Mouse (Mus musculus) intestine, postnatal 0 days (tissue): ENCODE measurements around the gene Xrcc3. TPM values are rescaled to one million over a fixed set of nuclear protein-coding genes. Genes with fewer than 3 reads are reported as not detected.

ENCODE experiments used
- ATAC-seq: fragments of 200-750 bp; cut with Nextera tagmentation; 2 replicates; pipeline ENCODE4 v1.8.0; 2017; ENCODE audit warnings: mild to moderate bottlenecking, moderate TSS enrichment, moderate library complexity
- H3K27ac ChIP-seq: fragments of 300-500 bp; sonication (generic); 2 replicates; pipeline ENCODE4 v1.5.1; 2014; ENCODE audit warnings: mild to moderate bottlenecking, low read depth, low read length, moderate library complexity
- H3K27me3 ChIP-seq: fragments of 300-500 bp; sonication (generic); replicated peaks from 2 replicates; pipeline ENCODE4 v1.6.1; 2014; ENCODE audit warnings: low read length, mixed read lengths; ENCODE audit not compliant: control insufficient read depth, insufficient read depth
- H3K36me3 ChIP-seq: fragments of 300-500 bp; sonication (generic); 2 replicates; pipeline ENCODE4 v1.6.1; 2014; ENCODE audit warnings: mild to moderate bottlenecking, moderate library complexity; ENCODE audit not compliant: control insufficient read depth, insufficient read depth
- H3K4me1 ChIP-seq: fragments of 300-500 bp; sonication (generic); replicated peaks from 2 replicates; pipeline ENCODE4 v1.6.1; 2014; ENCODE audit warnings: antibody characterized with exemption, low read length, mixed read lengths; ENCODE audit not compliant: control insufficient read depth, insufficient read depth
- H3K4me2 ChIP-seq: fragments of 300-500 bp; sonication (generic); replicated peaks from 2 replicates; pipeline ENCODE4 v1.6.1; 2014; ENCODE audit warnings: low read depth, mild to moderate bottlenecking, moderate library complexity
- H3K4me3 ChIP-seq: fragments of 300-500 bp; sonication (generic); 2 replicates; pipeline ENCODE4 v1.5.1; 2014; ENCODE audit warnings: low read depth, low read length
- H3K9ac ChIP-seq: fragments of 300-500 bp; sonication (generic); 2 replicates; pipeline ENCODE4 v1.6.1; 2014; ENCODE audit warnings: mild to moderate bottlenecking, low read depth, low read length
- H3K9me3 ChIP-seq: fragments of 300-500 bp; sonication (generic); 2 replicates; pipeline ENCODE4 v1.6.1; 2016; ENCODE audit warnings: mixed run types; ENCODE audit not compliant: control insufficient read depth
- CTCF ChIP-seq: sonication (generic); IDR thresholded peaks from 2 replicates; pipeline ENCODE4 v1.5.1; 2016; ENCODE audit warnings: low read depth, mild to moderate bottlenecking, control low read depth, antibody characterized with exemption, moderate library complexity
- WGBS: fragments of 180-500 bp; shearing (Covaris S2); extraction: QIAGEN DNeasy Blood & Tissue Kit; methylation state at CpG from one replicate; pipeline ENCODE4 v1.1.7; 2014; 5-methylcytosine and 5-hydroxymethylcytosine counted together
- polyA plus RNA-seq: library from polyadenylated mRNA; unstranded; fragments of >200 nt; fragmentation: Nextera tagmentation; extraction: Ambion mirVana; gene quantifications from 2 replicates; pipeline ENCODE4 v1.2.1, GENCODE M21; 2015

Xrcc3 gene
- polyA plus RNA-seq, 1 experiment from 2014 or later, result 6.1 TPM

- no peaks in the 10 kb centered on the region for H3K27me3 ChIP-seq
- peak within 1 kb of the TSS; percentile 85 for H3K9ac ChIP-seq
- H3K9me3 ChIP-seq, result no peaks in the 10 kb centered on the region
- peak within 1 kb of the TSS; percentile 79 for H3K4me3 ChIP-seq
- no peak for TF ChIP-seq CTCF
- WGBS, result under 1% methylated on average over 67 of the region's 85 CpGs
- peak within 1 kb of the TSS; percentile 100 for H3K4me2 ChIP-seq
- peak within 1 kb of the TSS; percentile 84 for H3K27ac ChIP-seq
- ATAC-seq, result peak; percentile 72
- 0 out of 2 replicates have a peak, but pooled peaks cover 12% of the 10 kb centered on the region for H3K36me3 ChIP-seq
- H3K4me1 ChIP-seq, result peaks cover 4% of the 10 kb centered on the region; the same call in 1 of the 2 replicates
Observed at GRCm38 (mm10) chr12:111758381-111759175, 55.1 kb downstream of the Xrcc3 start, which contains the start of gene Klc1. Gene Klc1, plus strand, starts transcription at chr12:111758849.

DNA sequence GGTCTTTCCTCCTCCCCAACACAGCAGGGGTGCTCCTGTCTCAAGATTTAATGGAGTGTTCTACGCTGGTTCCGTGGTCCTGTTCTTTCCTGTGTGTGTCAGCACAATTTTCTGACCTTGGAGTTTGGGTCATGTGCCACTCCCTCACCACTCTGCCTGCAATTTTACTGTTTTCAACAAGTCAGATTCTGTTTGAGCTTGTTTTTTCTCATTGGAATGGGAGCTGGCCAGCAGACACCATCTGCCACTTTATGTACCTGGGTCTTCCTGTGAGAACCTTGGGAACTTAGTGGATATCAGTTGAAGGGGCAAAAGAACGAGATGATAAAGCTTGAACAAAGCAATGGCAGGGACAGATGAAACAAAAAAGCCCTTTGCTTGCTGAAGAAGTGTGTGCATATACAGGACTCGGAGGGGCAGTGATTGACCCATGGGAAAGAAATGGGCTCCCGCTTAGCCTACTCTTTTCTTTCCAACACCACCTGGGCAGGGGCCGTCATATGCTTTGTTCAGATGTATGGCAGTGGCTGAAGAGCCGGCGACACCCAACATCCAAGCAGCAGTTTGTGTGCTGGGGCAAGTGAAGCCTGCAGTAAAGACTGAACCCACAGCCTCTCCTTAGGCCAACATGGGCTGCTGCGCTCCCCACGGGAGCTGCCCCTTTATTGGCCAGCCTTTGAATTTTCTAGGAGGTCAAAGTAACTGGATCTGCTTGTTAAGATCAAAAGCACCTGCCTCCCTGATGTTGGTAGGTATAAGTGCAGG lies 55.9 kb downstream of the Xrcc3 start:
- peak overlapping the region; percentile 79 for H3K4me3 ChIP-seq
- TF ChIP-seq CTCF, result no peak
- H3K36me3 ChIP-seq, result 0 out of 2 replicates have a peak, but pooled peaks cover 4% of the 10 kb centered on the region
- no peaks in the 10 kb centered on the region for H3K9me3 ChIP-seq
- ATAC-seq, result peak; percentile 28
- peaks cover 4% of the 10 kb centered on the region; the same call in 1 of the 2 replicates for H3K4me1 ChIP-seq
- peak overlapping the region; percentile 84; the same call in 1 of the 2 replicates for H3K27ac ChIP-seq
- peak overlapping the region; percentile 100 for H3K4me2 ChIP-seq
- H3K27me3 ChIP-seq, result no peaks in the 10 kb centered on the region
- WGBS, result 36% methylated on average over 10 of the region's 10 CpGs
- H3K9ac ChIP-seq, result peak overlapping the region; percentile 85

- Histone ChIP-seq H3K4me1 (peaks cover 4% of the 10 kb centered on the region; the same call in 1 of the 2 replicates), H3K9ac (no peak overlapping the region), H3K36me3 (no peaks in the 10 kb centered on the region), H3K27ac (no peak overlapping the region), H3K4me3 (no peak overlapping the region), H3K4me2 (no peak overlapping the region), H3K9me3 (no peaks in the 10 kb centered on the region), H3K27me3 (no peaks in the 10 kb centered on the region)
- WGBS, result 25% methylated on average over 5 of the region's 5 CpGs
- no peak for TF ChIP-seq CTCF
- no peak for ATAC-seq
Observed at GRCm38 (mm10) chr12:111756698-111757082, 57.0 kb downstream of the Xrcc3 start.

DNA sequence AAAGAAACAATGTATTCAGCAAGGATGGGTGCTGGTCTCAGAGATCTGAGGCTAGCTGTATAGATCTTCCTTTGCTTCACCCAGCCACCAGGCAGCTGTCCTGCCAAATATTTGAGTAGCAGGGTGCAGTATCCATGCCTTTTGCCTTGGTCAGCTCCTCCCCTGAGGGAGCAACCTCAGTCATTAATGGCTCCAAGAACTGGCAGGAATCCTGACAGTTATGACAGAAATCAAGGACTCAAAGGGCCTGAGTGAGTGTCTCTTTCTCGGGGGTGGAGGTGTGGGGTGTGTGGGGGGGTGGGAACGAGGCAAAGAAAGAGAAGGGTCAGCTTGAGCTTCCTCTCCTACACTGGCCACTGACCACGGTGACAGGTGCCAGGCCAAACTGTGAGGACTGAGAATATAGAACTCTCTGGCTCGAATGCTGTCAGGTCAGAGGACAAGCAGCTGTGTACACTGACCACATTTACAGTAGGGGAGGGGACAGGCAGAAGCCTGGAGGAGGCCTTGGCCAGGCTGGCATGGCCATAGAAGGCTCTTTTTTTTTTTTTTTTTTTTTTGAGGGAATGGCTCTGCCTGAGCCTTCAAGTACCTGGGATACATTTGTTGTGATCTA lies 57.5 kb downstream of the Xrcc3 start:
- TF ChIP-seq CTCF, result no peak
- Histone ChIP-seq H3K9ac (no peak overlapping the region), H3K4me1 (peaks cover 4% of the 10 kb centered on the region; the same call in 1 of the 2 replicates), H3K4me2 (no peak overlapping the region), H3K27ac (no peak overlapping the region), H3K4me3 (no peak overlapping the region), H3K27me3 (no peaks in the 10 kb centered on the region), H3K9me3 (no peaks in the 10 kb centered on the region), H3K36me3 (no peaks in the 10 kb centered on the region)
- ATAC-seq, result no peak
- 46% methylated on average over 4 of the region's 4 CpGs for WGBS

DNA sequence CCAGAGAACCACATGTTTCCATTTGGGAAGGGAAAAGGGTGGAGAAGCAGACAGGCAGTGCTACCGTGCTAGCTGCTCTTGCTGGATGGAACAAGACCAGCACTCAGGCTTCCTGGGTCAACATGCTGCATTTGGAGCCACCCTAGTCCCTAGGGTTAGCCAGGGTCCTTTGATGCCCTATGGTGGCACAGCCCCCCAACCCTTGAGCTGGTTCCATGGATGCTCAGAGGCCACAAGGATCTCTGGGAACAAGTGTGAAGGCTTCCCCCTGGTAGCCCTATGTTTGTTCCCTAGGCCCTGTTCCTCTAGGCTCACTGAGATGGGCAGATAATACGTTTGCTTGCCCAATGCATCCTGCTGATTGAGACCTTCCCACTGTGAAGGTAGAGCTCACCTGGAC lies 58.4 kb downstream of the Xrcc3 start:
- WGBS, result 58% methylated on average over 2 of the region's 2 CpGs
- Histone ChIP-seq H3K9me3 (no peaks in the 10 kb centered on the region), H3K9ac (no peak overlapping the region), H3K4me1 (peaks cover 4% of the 10 kb centered on the region; the same call in 1 of the 2 replicates), H3K4me3 (no peak overlapping the region), H3K27me3 (no peaks in the 10 kb centered on the region), H3K4me2 (no peak overlapping the region), H3K36me3 (no peaks in the 10 kb centered on the region), H3K27ac (no peak overlapping the region)
- TF ChIP-seq CTCF, result no peak
- ATAC-seq, result no peak

GRCm38 (mm10) chr12:111754710-111755109 lies 59.0 kb downstream of the Xrcc3 start:
- Histone ChIP-seq H3K4me3 (no peak overlapping the region), H3K4me1 (peaks cover 4% of the 10 kb centered on the region; the same call in 1 of the 2 replicates), H3K9me3 (no peaks in the 10 kb centered on the region), H3K4me2 (no peak overlapping the region), H3K27ac (no peak overlapping the region), H3K27me3 (no peaks in the 10 kb centered on the region), H3K36me3 (no peaks in the 10 kb centered on the region), H3K9ac (no peak overlapping the region)
- no peak for ATAC-seq
- TF ChIP-seq CTCF, result no peak
